Mouse (Mus musculus) stomach, postnatal 0 days (tissue): Measurements from ENCODE around the gene Izumo2.

ENCODE experiments used
- CTCF ChIP-seq: IDR thresholded peaks from 2 replicates; pipeline ENCODE4 v1.5.1; 2016; ENCODE audit warnings: antibody characterized with exemption, low read depth, mild to moderate bottlenecking, moderate library complexity
- EP300 ChIP-seq: optimal IDR thresholded peaks from 2 replicates; pipeline ENCODE3; 2016; ENCODE audit warnings: antibody characterized with exemption

GRCm38 (mm10) chr7:44741361-44741760 lies 32.8 kb downstream of the Izumo2 start:
- TF ChIP-seq CTCF (no peak), EP300 (no peak)
